Mouse (Mus musculus) CD4-positive, CD25-positive, alpha-beta regulatory T cell, adult 2 months (primary cell): ENCODE data around the gene Mink1.
A peak's percentile ranks its signal among the peaks of the same experiment; 100 is the strongest.

Experiments
- DNase-seq: peaks from one replicate; pipeline ENCODE4 v3.0.0-alpha.2; 2012; ENCODE audit warnings: low read depth, low spot score

Mink1 gene

DNA sequence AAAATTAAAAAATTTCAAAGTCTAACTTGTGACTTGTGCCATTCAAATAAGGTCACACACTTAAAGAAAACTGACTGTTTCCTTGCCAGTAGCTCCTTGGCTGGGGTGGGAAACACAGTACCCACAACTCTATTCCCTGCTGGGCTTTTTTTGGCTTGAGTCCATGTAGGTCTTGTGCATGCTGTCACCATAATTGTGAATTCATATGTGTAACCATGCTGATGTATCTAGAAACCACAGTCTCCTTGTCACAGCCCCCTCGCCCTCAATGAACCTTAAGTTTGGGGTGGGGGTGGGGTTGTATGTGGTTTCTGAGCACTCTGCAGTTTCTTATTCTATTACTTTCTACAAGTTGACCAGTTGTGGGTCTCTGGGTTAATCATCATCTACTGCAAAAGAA lies 29.1 kb downstream of the Mink1 start:
- DNase-seq, result no peak

GRCm38 (mm10) chr11:70594253-70594989 lies 31.7 kb downstream of the Mink1 start:
- DNase-seq, result peak; percentile 62

DNA sequence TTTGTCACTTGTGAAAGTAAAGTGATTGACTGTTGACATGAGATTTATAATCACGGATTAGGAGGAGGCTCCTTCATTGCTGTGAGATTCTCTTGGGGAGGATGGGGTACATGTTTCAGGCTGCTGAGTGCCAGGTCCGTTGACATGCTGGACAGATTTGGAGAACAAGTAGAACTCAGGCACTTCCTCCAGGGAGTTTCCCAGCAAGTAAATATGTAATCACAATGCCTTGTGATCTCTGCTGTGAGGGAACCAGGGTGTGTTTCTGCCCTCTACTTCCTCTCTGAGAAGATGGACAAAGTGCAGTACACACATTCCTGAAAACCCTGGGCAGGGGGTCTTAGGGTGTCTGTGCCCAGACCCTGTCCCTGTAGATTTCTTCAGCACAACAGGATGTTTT lies 33.0 kb downstream of the Mink1 start:
- DNase-seq, result peak; percentile 32

DNA sequence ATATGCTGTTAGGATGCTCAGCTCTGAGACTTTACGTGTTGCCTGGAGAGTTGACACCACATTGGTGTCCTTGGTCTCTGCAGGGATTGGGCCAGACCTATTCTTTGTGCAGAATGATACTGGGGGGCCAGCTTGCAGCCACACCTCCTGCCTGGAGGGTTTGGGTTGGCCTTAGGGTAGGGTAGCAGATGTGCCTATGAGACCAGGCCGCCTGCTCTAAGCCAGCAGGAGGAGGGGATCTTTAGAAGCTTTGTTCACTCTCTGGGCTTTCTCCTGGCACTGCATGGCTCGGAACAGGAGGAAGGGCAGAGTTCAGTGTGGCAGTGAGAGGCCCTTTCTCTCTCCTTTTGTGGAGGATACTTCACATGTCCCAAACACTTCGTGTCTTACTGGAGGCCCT lies 33.4 kb downstream of the Mink1 start:
- no peak for DNase-seq

DNA sequence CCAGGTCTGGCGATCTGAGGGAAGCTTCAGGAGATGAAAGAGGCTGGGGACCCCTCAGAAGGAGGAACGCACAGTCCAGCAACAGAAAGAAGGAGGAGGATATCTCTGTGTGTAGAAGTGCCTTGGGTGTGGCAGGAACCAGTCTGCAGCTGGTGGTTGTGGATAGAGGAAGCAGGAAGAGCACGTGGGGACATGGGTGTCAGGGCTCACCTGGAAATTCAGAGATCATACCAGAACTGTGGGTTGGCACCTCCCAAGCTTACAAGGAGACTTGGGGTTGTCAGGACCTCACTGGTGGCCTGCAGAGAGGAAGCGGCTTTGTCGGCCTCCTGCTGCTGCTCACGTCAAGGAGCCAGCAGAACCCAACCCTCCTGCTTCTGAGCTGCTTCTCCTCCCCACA lies 34.6 kb downstream of the Mink1 start:
- peak; percentile 36 for DNase-seq

- no peak for DNase-seq
Observed at GRCm38 (mm10) chr11:70598451-70598953, 35.8 kb downstream of the Mink1 start.

DNA sequence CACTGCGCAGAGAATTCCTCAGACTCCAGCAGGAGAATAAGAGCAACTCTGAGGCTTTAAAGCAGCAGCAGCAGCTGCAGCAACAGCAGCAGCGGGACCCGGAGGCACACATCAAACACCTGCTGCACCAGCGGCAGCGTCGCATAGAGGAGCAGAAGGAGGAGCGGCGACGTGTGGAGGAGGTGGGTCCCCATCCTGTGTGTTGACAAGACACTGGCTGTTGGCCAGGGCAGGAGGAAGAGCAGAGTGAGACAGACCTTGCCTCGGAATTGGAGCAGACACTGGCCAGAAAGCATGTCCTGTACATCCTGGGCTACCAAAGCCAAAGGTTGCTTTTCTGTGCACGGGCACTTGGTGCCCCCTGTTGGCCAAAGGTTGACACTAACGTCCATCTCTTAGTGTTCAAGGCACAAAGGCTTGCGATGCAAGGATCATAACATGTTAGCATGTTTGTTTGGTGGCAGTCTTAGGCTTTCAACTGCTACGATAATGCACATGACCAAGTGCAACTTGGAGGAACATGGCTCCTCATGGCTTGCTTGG lies 42.4 kb downstream of the Mink1 start:
- DNase-seq, result peak; percentile 88

DNA sequence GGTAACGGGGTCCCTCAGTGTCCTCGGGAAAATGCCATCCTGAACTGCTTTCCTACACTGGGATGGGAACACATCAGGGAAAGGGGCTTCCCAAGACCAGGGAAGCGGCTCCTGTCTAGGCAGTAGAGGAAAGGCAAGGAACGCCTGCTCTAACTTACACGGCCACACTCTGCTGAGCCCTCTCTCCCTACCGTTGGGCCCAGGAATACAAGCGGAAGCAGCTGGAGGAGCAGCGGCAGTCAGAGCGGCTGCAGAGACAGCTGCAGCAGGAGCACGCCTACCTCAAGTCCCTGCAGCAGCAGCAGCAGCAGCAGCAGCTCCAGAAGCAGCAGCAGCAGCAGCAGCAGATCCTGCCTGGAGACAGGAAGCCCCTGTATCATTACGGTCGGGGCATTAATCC lies 44.0 kb downstream of the Mink1 start:
- DNase-seq, result no peak

DNA sequence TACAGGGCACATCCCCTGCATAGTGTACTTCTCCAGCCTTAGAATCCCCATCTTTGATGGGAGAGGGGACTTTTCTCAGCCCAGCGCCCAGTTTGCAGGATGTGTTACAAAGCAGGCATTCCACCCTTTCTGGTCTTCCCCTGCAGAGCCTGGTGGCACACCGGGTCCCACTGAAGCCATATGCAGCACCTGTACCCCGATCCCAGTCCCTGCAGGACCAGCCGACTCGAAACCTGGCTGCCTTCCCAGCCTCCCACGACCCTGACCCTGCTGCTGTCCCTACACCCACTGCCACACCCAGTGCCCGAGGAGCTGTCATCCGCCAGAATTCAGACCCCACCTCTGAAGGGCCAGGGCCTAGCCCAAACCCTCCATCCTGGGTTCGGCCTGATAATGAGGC lies 44.9 kb downstream of the Mink1 start:
- DNase-seq, result no peak

DNA sequence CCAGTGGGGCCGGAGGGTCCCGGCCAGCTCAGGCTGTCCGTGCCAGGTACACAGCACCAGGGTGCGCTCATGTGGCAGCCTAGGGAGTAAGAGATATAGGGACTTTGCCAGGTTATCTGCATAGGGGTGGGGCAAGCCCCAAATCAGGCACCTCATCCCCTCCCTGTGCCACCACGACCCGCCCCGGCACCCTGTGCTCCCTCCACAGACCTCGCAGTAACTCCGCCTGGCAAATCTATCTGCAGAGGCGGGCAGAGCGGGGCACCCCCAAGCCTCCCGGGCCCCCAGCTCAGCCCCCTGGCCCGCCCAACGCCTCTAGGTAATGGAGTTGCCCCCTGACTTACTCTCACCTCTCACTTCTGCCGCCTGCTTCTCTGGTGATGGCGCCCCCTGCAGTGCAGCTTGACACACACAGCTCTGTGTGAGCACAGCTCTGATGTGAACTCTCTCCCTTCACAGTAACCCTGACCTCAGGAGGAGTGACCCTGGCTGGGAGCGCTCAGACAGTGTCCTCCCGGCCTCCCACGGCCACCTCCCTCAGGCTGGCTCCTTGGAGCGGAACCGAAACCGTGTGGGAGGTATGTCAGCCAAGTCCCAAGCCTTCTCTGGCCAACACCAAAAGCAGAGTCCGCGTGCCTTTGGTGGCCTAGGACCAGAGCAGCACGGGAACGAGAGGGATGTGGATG lies 45.8 kb downstream of the Mink1 start:
- DNase-seq, result peak; percentile 58

DNA sequence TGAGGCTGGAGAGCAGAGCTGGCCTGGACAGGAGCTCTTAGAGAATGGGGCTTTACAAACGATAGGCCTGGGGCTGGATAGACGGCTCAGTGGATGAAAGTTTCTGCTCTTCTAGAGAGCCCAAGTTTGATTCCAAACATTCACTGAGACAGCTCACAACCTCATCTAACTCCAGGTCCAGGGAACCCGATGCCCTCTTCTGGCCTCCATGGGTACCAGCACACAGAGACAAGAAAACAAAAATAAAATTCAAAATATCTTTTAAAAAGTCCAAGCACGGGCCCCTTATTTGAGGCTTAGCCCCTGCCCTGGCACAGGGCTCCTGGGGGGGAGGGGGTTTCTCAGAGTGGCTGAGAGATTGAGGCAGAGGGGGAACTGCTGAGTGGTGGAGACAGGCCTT lies 48.1 kb downstream of the Mink1 start:
- no peak for DNase-seq

GRCm38 (mm10) chr11:70612505-70612904 lies 49.8 kb downstream of the Mink1 start:
- no peak for DNase-seq

DNA sequence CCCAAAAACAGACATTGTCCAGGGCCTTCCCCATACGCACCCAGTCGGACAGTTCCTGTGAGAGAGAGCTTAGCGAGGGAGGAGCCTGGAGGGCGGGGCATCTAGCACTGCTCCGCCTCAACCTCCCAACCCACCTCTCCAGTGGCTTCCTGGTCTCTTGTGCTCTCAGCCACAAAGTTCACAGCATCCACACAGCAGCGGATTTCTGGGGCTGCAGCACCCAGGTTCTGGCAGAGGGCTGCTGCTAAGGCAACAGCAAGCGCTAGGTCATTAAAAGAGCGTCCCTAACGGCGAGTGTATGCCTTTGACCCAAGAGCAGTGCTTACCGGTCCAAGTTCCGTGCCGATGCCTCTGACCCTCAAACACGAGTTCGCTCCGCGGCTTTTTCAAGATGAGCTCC lies 52.4 kb downstream of the Mink1 start:
- DNase-seq, result peak; percentile 90

- DNase-seq, result peak; percentile 85
Observed at GRCm38 (mm10) chr11:70615516-70616093, 52.9 kb downstream of the Mink1 start, which contains the start of gene 4930544D05Rik. TSS of gene 4930544D05Rik (plus strand) at chr11:70615848.

- DNase-seq, result no peak
Observed at GRCm38 (mm10) chr11:70619101-70619500, 56.4 kb downstream of the Mink1 start, which contains the start of gene Chrne. TSS of gene Chrne (minus strand) at chr11:70619216.

DNA sequence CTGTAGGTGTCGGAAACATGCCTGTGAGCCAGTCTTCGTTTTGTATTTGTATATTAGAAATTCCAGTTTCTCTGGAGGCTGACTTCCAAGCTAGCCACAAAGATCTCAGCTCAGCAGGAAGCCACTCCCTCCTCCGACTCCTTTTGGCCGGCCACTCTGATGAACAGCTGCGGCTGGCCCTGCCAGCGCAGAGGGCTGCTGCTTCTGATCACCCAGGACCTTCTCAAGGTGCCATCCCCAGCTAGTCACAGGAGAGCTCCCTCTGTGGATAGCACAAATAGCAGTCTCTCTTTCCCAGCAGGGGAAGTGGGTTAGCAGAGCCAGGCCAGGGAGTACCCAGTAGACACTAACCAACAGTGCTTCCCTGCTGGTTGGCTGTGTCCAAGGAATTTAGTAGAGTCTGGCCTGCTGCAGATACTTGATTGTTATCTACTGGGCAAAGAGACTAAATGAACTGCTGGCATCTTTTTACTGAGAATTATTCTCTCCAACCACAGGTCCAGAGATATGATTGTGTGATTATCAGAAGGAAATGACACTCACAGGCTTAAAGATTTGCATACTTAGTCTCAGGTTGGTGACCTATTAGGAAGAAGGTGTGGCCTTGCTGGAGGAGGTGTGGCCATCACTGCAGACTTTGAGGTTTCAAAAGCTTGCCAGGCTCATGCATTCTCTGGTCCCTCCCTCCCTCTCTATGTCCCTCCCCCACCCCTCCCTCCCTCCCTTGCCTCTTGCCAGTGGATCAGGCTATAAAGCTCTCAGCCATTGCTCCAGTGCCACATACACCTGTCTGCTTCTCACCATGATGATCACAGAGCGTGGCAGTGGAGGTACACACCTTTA lies 59.5 kb downstream of the Mink1 start:
- DNase-seq, result peak; percentile 70

DNA sequence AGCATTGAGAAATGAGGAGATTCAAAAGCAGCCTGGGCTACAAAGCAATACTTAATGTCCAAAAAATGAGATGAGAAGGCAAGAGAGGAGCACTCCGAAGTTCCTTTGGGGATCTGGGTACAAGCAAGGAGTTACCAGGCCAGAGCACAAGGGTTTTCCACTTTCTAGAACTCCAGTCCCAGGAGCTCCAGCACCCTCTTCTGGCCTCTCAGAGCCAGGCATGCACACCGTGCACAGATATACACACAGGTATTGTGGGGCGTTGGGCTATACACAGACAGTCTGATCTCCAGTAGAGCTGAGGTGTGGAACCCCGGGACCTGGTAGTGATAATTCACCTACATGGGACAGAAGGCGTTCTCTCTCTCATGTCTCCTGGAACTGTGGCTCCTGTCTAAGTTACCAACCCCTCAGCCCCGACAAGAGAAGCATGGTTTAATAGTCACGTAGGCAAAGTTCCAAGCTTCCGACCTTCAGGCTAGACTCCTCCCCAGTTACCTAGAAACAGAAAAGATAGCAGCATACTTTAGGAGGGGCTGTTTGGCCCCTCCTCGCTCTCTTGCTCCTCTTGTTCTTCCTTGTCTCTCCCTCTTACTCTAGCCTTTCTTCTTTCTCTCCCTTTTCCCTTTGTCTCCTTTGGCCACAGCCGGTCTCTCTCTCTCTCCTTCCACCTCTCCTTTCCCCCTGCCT lies 60.5 kb downstream of the Mink1 start:
- no peak for DNase-seq

DNA sequence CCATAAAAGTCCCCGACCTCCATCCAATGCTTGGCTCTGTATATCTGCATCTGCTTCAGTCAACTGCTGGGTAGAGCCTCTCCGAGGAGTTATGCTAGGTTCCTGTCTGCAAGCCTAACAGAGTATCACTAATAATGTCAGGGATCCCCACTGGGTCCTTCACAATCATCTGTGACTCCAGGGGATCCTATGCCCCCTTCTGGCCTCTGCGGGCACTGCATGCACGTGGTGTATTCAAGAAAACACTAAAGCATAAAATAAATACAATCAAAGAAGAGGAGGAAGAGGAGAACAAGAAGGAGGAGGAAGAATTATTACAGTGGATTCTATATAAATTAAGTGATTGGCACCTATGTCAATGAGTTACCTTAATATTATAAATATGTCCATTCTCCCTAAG lies 62.8 kb downstream of the Mink1 start:
- DNase-seq, result peak; percentile 81

DNA sequence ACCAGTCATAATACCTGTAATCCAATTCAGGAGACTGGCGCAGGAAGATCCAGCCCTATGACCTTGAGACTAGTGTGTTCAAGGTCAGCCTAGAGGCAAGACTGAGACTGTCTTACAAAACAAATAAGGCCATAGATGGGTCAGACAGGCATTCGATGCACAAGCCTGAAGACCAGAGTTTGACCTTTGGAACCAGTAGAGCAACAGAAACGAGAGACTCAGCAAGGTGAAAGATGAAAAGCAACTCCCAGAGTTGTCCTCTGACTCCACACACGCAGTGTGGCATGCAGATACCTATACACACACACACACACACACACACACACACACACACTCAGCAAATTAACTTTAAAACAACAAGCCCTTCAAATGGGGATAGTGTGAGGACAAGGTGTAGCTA lies 64.2 kb downstream of the Mink1 start:
- no peak for DNase-seq

DNA sequence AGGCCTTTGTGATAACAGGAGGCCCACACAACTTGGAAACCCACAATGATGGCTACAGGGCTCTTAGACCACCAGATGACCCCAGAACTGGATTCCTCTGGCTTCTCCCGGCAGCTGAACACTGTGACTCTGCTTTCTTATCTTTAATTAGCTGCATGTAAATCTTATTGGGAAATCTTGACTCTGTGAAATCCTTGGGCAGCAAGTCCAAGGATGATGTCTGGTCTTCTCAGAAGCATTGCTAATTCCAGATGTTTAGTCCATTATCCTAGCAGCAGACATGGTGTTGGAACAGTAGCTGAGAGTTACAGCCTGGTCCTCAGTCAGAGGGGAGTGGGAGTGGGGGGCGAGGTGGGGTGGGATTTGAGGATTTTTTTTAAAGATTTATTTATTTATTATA lies 65.8 kb downstream of the Mink1 start:
- no peak for DNase-seq

DNA sequence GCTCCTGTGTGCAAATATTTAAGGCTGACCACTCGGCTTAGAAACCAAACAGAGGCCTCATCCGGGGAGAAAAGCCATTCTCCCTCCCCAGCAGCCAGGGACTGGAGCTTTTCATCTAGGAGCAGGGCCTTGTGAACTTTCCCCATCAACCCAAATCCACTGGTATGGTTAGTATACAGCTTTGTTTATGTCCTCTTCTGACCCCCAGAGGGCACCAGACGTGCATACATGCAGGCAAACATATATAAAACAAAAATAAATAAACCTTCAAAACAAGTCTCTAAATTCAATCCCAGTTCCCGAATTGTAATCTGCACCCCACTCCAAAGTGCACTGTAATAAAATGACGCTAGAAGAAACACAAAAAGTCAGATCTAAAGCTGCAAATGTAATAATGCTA lies 66.9 kb downstream of the Mink1 start:
- peak; percentile 83 for DNase-seq
